ENCODE assay signal across 8 mouse cellular contexts in the genomic region with DNA sequence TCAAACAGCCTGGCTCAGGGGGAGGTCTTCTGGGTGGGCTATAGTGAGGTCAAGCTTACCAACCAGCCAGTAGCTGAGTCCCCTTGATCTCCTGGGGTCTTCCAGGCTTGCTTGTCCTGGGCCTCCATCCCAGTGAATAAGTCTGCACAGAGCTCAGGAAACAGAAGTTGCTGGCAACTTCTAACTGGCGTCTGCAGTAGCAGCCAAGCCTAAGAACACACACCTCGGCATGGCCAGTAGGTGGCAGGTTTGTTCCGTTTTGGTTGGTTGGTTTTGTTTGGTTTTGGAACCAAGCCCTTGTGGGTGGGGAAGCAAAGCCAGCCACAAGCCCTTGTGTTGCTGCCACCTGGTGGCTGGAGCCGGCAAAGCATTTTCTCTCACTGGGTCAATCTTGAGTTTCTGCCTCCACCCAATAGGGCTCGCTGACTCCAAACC. TPM values are rescaled to one million over a fixed set of nuclear protein-coding genes. Genes with fewer than 3 reads are reported as not detected.
A peak's percentile ranks its signal among the peaks of the same experiment; 100 is the strongest.
DNase-seq lines count a peak whose midpoint lies in the region; ATAC-seq and TF ChIP-seq lines count a peak whose summit lies in the region.

No protein-coding gene starts in this region.

- peaks cover 47% of the 10 kb centered on the region for H3K4me1 ChIP-seq in embryonic facial prominence, embryonic 13.5 days
- H3K4me1 ChIP-seq in limb, embryonic 10.5 days: peaks cover 39% of the 10 kb centered on the region
- H3K4me1 ChIP-seq in midbrain, embryonic 13.5 days (replicated peaks): peaks cover 33% of the 10 kb centered on the region
- peaks cover 5% of the 10 kb centered on the region for H3K4me1 ChIP-seq in small intestine, adult 2 months (ENCODE audit: control insufficient read depth, insufficient read depth, insufficient read length, low read length)

- H3K36me3 ChIP-seq in embryonic facial prominence, embryonic 13.5 days: peaks cover 23% of the 10 kb centered on the region
- peaks cover 33% of the 10 kb centered on the region for H3K36me3 ChIP-seq in limb, embryonic 10.5 days
- H3K36me3 ChIP-seq in midbrain, embryonic 13.5 days: peaks cover 43% of the 10 kb centered on the region
- no peaks in the 10 kb centered on the region for H3K36me3 ChIP-seq in small intestine, adult 2 months (ENCODE audit: control insufficient read depth, insufficient read depth, low read length)

- H3K9ac ChIP-seq in embryonic facial prominence, embryonic 13.5 days: peak overlapping the region; percentile 55
- peak overlapping the region; percentile 32; the same call in 1 of the 2 replicates for H3K9ac ChIP-seq in midbrain, embryonic 13.5 days (replicated peaks)

- peak overlapping the region; percentile 37 for H3K4me2 ChIP-seq in embryonic facial prominence, embryonic 13.5 days
- no peak overlapping the region for H3K4me2 ChIP-seq in midbrain, embryonic 13.5 days (replicated peaks)

- peak overlapping the region; percentile 80 for H3K27ac ChIP-seq in embryonic facial prominence, embryonic 13.5 days
- peak overlapping the region; percentile 72; the same call in 1 of the 2 replicates for H3K27ac ChIP-seq in limb, embryonic 10.5 days
- H3K27ac ChIP-seq in midbrain, embryonic 13.5 days: peak overlapping the region; percentile 19; the same call in 1 of the 2 replicates
- no peak overlapping the region for H3K27ac ChIP-seq in small intestine, adult 2 months (ENCODE audit: insufficient read depth, low read depth, low read length)

- TF ChIP-seq POLR2A in small intestine, adult 2 months (IDR thresholded peaks at IDR 0.05; ENCODE audit: low read depth, low read length): no peak

- ATAC-seq in embryonic facial prominence, embryonic 13.5 days (ENCODE audit: insufficient number of reproducible peaks, insufficient read depth, low FRiP score, low TSS enrichment, low read depth): peak; percentile 53
- peak; percentile 67 for ATAC-seq in midbrain, embryonic 13.5 days

- WGBS in embryonic facial prominence, embryonic 13.5 days: 0% methylated on average over 5 of the region's 5 CpGs
- under 1% methylated on average over 5 of the region's 5 CpGs for WGBS in limb, embryonic 10.5 days
- 1% methylated on average over 5 of the region's 5 CpGs for WGBS in midbrain, embryonic 13.5 days
- under 1% methylated on average over 5 of the region's 5 CpGs for WGBS in small intestine, adult 2 months

- H3K4me3 ChIP-seq in embryonic facial prominence, embryonic 13.5 days: no peak overlapping the region
- no peak overlapping the region for H3K4me3 ChIP-seq in limb, embryonic 10.5 days
- no peak overlapping the region for H3K4me3 ChIP-seq in midbrain, embryonic 13.5 days (replicated peaks)
- H3K4me3 ChIP-seq in small intestine, adult 2 months (ENCODE audit: low read depth, low read length): no peak overlapping the region

- peak; percentile 99 for DNase-seq in 3T3-L1 (ENCODE audit: low read depth, low spot score)
- peak; percentile 94 to 96 for DNase-seq in adrenal gland, postnatal 36 days
- peak; percentile 95 to 99 for DNase-seq in heart, adult 18-20 months
- DNase-seq in kidney, adult 18-20 months: peak; percentile 97
- peak; percentile 98 for DNase-seq in limb, embryonic 10.5 days (ENCODE audit: low spot score)

- H3K9me3 ChIP-seq in embryonic facial prominence, embryonic 13.5 days: no peaks in the 10 kb centered on the region
- 0 out of 2 replicates have a peak, but pooled peaks cover 2% of the 10 kb centered on the region for H3K9me3 ChIP-seq in limb, embryonic 10.5 days (replicated peaks)
- H3K9me3 ChIP-seq in midbrain, embryonic 13.5 days: no peaks in the 10 kb centered on the region

- TF ChIP-seq CTCF in small intestine, adult 2 months (IDR thresholded peaks at IDR 0.05; ENCODE audit: extremely low read depth, insufficient read length, insufficient replicate concordance, low read depth, low read length): peak; percentile 99

- no peaks in the 10 kb centered on the region for H3K27me3 ChIP-seq in embryonic facial prominence, embryonic 13.5 days
- H3K27me3 ChIP-seq in limb, embryonic 10.5 days (ENCODE audit: low read depth, poor library complexity, severe bottlenecking): peaks cover 16% of the 10 kb centered on the region; the same call in 1 of the 2 replicates
- H3K27me3 ChIP-seq in midbrain, embryonic 13.5 days: no peaks in the 10 kb centered on the region
- H3K27me3 ChIP-seq in small intestine, adult 2 months (ENCODE audit: control insufficient read depth, insufficient read depth, low read length): no peaks in the 10 kb centered on the region

RNA-seq across cellular contexts. Expression of a gene that starts 5.5 kb away (rescaled TPM):
- total RNA-seq in adrenal gland, postnatal 36 days (2021): 1 to 10 TPM; 1.0 to 1.6 TPM
- 61.4 and 73.1 TPM in 2 replicates for polyA plus RNA-seq in embryonic facial prominence, embryonic 13.5 days (2015; fragmentation: Nextera tagmentation; extraction: Ambion mirVana)
- under 1 TPM in 1 of 2 experiments, not detected in 1; 0.33 TPM for total RNA-seq in heart, adult 18-20 months (2021)
- 96.6 and 100 TPM in 2 replicates for polyA plus RNA-seq in limb, embryonic 10.5 days (2016; fragmentation: Nextera tagmentation; extraction: Ambion mirVana)
- polyA plus RNA-seq in midbrain, embryonic 13.5 days (2015; fragmentation: Nextera tagmentation; extraction: Ambion mirVana): 23.7 and 25.4 TPM in 2 replicates
- 1.3 and 5.3 TPM in 2 replicates for polyA plus RNA-seq in small intestine, adult 2 months (2012; rRNA removed)

RNA-seq across cellular contexts. Expression of a gene that starts 24.4 kb away (rescaled TPM):
- not detected for total RNA-seq in adrenal gland, postnatal 36 days (2021)
- not detected in 2 replicates for polyA plus RNA-seq in embryonic facial prominence, embryonic 13.5 days (2015; fragmentation: Nextera tagmentation; extraction: Ambion mirVana)
- total RNA-seq in heart, adult 18-20 months (2021): 10 to 100 TPM; 49.7 to 55.1 TPM
- polyA plus RNA-seq in limb, embryonic 10.5 days (2016; fragmentation: Nextera tagmentation; extraction: Ambion mirVana): 0.15 TPM in 1 of 2 replicates, not detected in the other
- polyA plus RNA-seq in midbrain, embryonic 13.5 days (2015; fragmentation: Nextera tagmentation; extraction: Ambion mirVana): not detected in 2 replicates
- not detected in 2 replicates for polyA plus RNA-seq in small intestine, adult 2 months (2012; rRNA removed)

RNA-seq across cellular contexts. Expression of a gene that starts 26.2 kb away (rescaled TPM):
- 1 to 10 TPM; 5.6 to 8.1 TPM for total RNA-seq in adrenal gland, postnatal 36 days (2021)
- polyA plus RNA-seq in embryonic facial prominence, embryonic 13.5 days (2015; fragmentation: Nextera tagmentation; extraction: Ambion mirVana): 9.8 and 11.5 TPM in 2 replicates
- 1 to 10 TPM; 5.9 to 9.5 TPM for total RNA-seq in heart, adult 18-20 months (2021)
- 4.0 and 4.4 TPM in 2 replicates for polyA plus RNA-seq in limb, embryonic 10.5 days (2016; fragmentation: Nextera tagmentation; extraction: Ambion mirVana)
- 56.5 and 65.5 TPM in 2 replicates for polyA plus RNA-seq in midbrain, embryonic 13.5 days (2015; fragmentation: Nextera tagmentation; extraction: Ambion mirVana)
- polyA plus RNA-seq in small intestine, adult 2 months (2012; rRNA removed): 2.7 and 8.2 TPM in 2 replicates

RNA-seq across cellular contexts. Expression of a gene that starts 55.9 kb away (rescaled TPM):
- total RNA-seq in adrenal gland, postnatal 36 days (2021): 100 to 1,000 TPM; 185 to 210 TPM
- 116 and 128 TPM in 2 replicates for polyA plus RNA-seq in embryonic facial prominence, embryonic 13.5 days (2015; fragmentation: Nextera tagmentation; extraction: Ambion mirVana)
- total RNA-seq in heart, adult 18-20 months (2021): 10 to 100 TPM; 80.2 to 89.6 TPM
- 117 and 125 TPM in 2 replicates for polyA plus RNA-seq in limb, embryonic 10.5 days (2016; fragmentation: Nextera tagmentation; extraction: Ambion mirVana)
- 208 and 216 TPM in 2 replicates for polyA plus RNA-seq in midbrain, embryonic 13.5 days (2015; fragmentation: Nextera tagmentation; extraction: Ambion mirVana)
- polyA plus RNA-seq in small intestine, adult 2 months (2012; rRNA removed): 11.7 and 28.1 TPM in 2 replicates
